Mouse (Mus musculus): ENCODE results near the gene Olfr168. TPM values are rescaled to one million over a fixed set of nuclear protein-coding genes. Genes with fewer than 3 reads are reported as not detected.
"Not testable (repeated sequence)": the region's sequence is repeated elsewhere in the genome, so short reads cannot be mapped to it uniquely, and the experiment has no call there.

Olfr168 gene
- total RNA-seq (2021): not detected
- long read RNA-seq, experiment 1: 0 reads
- long read RNA-seq, experiment 2: 0 reads

DNA sequence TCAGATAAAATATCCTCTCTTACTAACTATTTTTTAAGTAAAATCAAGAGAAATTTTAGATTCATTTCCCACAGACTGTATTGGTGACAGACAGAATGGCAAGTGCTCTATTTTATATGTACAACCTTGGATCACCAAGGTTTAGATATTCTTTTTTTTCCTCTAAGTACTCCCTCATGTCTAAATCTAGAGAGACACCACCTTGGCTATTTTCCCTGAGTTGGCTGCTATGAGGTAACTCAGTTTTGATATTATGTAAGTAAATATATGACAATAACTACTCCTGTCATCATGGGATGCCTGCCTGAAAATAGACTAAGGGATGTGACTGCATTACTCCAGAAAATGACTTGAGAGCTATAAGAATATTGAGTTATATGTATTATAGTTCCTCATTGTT lies at the start of gene Olfr168:
Olfr168 (minus strand) TSS at position 101 of the 400 bp plus-strand sequence.
- no peak for DNase-seq (ENCODE audit: low spot score in 2 of 2)

DNA sequence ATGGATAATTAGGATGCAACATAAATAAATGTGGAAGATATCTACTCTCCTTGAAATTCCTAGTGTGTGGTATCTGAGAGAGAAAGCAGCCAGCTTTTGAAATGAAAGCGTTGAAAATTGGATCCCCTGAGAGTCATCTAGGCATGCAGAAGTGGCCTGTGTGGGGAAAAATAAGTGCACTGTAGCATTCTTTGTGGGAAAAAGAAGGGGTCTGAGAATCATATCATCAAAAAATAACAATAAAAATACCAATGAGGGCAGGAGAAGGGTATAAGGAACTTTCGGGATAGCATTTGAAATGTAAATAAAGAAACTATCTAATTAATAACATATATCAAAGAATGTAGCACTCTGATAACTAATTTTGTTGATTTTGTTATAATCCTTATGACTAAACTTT lies 36.4 kb upstream of the Olfr168 start, which contains the start of gene Olfr169:
Olfr169 (minus strand) TSS at position 101 of the 400 bp plus-strand sequence.
- DNase-seq (ENCODE audit: low spot score in 2 of 2): not testable (repeated sequence)

DNA sequence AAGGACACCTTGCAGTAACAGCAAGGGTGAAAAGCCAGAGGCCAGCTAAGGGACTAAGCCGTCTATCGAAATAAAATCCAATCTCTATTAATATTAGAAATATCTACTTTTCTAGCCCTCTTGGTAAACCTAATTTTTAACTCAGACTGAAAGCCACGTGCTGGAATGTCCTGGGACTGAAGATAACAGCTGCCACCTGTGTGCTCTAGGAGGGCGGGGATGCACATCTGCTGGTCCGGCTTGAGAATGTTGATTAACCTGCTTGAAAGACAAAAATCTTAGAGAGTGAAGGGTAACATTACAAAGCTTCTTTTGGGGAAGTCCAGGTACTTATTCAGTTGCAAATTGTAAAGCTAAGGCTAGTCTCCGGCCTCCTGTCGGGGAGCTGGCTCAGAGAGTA lies 18.1 kb upstream of the Olfr168 start:
- not testable (repeated sequence) for DNase-seq (ENCODE audit: low spot score in 2 of 2)

DNA sequence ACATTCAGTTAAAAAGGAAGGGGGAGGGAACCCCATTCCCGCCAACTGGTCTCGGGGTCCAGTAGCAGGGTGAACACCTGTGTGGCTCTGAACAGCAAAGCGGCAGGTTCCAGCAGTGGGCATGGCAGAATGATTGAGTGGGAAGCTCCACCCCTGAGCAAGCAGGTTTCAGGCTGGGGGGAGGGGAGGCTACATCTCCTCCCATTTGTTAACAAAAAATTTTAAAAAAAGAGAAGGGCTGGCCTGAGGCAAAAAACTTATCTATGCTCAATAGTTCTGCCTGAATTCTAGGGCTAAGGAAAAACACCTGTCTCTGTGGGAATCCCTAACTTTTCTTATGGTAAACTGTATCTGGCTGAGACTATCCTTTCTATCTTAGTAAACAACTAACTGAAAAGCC lies 16.9 kb upstream of the Olfr168 start:
- DNase-seq (ENCODE audit: low spot score in 2 of 2): not testable (repeated sequence)

DNA sequence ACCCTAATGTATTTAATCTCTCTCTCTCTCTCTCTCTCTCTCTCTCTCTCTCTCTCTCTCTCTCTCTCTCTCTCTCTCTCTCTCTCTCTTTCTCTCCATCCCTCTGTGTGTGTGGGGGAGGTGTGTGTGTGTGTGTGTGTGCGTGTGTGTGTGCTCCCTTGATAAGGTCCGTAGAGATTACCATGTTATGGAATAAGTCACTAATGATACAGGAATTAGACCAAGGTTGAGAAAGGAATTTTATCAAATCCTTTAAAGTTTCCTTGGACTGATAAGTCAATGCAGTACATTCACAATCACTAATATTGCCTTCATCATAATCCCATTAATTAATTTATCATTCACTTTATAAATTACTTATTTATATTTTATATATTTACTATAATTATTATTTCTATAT lies 13.2 kb downstream of the Olfr168 start, which contains the start of gene Olfr167:
Olfr167 (minus strand) TSS at position 101 of the 400 bp plus-strand sequence.
- DNase-seq (ENCODE audit: low spot score in 2 of 2): no peak

DNA sequence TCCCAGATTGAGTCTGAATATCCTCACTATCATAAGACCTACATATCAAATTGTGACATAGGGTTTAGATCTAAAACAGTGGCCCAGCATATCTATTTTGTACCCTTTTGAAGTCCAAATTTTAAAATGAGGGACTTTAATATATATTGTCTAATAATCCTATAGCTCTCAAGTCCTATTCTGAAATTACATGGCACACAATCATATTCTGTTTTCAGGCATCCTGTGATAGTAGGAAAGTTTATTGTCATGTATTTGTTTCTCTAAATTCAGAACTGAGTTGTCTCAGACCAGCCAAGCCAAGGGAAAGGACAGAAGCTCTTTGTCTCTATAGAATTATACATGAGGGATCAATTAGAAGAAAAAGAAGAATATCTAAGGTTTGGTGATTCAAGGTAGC lies 52.0 kb downstream of the Olfr168 start, which contains the start of gene Olfr166:
Olfr166 (plus strand) TSS at position 301 of the 400 bp plus-strand sequence.
- no peak for DNase-seq (ENCODE audit: low spot score in 2 of 2)

Other genes with a start within 250 kb of the Olfr168 start
- not detected for gene Olfr164, start 221.5 kb downstream of the Olfr168 start, total RNA-seq (2021)
- gene Olfr165, start 112.4 kb downstream of the Olfr168 start, total RNA-seq (2021): not detected
- gene Olfr166, start 51.9 kb downstream of the Olfr168 start, total RNA-seq (2021): not detected
- gene Olfr167, start 13.3 kb downstream of the Olfr168 start, total RNA-seq (2021): not detected
- gene Olfr169, start 36.3 kb upstream of the Olfr168 start, total RNA-seq (2021): not detected
- not detected for gene Olfr170, start 76.3 kb upstream of the Olfr168 start, total RNA-seq (2021)
- not detected for gene Olfr171, start 94.4 kb upstream of the Olfr168 start, total RNA-seq (2021)
- under 1 TPM; 0.12 to 0.14 TPM for gene Lamp3, start 170.8 kb upstream of the Olfr168 start, total RNA-seq (2021)
- under 1 TPM; 0.44 to 0.75 TPM for gene B3gnt5, start 224.7 kb upstream of the Olfr168 start, total RNA-seq (2021)